Mouse (Mus musculus) left cerebral cortex, postnatal 4 days (tissue): ENCODE data around the gene Gsg1l. TPM values are rescaled to one million over a fixed set of nuclear protein-coding genes. Genes with fewer than 3 reads are reported as not detected.

Source experiments
- DNase-seq: peaks from one replicate; pipeline ENCODE4 v3.0.0-alpha.2; 2022
- intact Hi-C: fragments of 180-260 bp; cut with DNase I; formaldehyde crosslinking; loops from one replicate; pipeline ENCODE4 v1.15.1; 2025
- total RNA-seq, 2 experiments: library from RNA; stranded (reverse); gene quantifications; 2 replicates each; pipeline ENCODE4 v1.2.3; 2021

Gsg1l gene
- total RNA-seq, 2 experiments from 2014 or later: 16.4 to 19.2 TPM

DNA sequence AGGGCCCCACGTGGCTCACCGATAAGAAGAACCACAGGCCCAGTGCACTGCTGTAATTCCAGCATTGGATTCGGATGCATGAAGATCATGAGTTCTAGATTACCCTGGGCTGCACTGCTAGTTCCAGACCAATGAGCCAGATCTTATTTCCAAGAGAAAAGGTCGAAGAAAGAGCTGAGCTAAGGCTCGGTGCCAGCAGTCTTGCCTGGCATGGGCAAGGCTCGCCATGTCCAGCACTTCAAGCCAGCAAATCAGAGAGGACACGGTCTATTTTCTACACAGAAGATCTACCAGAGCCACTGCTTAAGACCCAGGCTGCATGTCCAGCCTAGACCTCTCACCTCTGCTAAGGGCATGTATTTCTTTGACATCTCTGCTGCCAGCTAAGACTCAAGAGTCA is 92.2 kb downstream of the Gsg1l start:
- DNase-seq: no peak
- intact Hi-C loops: no loop called here

DNA sequence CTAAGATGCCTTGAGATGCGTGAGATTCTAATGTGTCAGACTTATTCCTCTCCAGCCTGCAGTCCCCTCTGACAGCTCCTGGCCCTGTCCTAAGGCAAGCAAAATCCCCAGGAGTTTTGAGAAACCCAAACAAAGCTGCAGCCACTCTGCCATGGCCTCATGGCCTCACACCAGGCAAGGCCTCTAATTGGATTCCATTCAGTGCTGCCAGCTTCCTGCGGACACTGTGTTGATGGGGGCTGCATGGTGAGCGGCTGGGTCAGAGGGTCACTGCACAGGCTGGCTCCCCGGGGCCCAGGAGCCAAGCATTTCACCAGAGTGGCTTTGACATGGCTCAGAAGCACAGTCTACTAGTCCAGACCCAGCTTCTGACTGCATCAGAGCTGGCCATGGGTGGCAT is 92.7 kb downstream of the Gsg1l start:
- intact Hi-C loops: no loop called here
- no peak for DNase-seq

DNA sequence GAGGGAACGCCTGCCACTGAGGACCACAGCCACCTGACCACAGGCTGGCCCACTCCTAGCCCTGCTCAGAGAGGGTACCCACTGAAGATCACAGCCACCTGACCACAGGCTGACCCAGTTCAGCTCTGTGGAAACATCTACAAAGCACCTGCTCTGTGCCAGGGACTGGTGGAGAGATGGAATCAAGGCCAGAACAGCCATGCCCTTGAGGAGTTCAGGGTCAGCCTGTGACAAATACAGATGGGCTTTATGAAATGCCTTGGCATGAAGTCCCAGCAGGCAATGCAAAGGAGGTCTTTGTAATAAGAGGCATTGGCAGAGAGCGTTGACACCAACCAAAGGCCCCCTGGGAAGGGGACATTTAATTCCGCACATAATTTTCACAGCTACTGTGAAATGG is 93.9 kb downstream of the Gsg1l start:
- DNase-seq: no peak
- intact Hi-C loops: no loop called here

DNA sequence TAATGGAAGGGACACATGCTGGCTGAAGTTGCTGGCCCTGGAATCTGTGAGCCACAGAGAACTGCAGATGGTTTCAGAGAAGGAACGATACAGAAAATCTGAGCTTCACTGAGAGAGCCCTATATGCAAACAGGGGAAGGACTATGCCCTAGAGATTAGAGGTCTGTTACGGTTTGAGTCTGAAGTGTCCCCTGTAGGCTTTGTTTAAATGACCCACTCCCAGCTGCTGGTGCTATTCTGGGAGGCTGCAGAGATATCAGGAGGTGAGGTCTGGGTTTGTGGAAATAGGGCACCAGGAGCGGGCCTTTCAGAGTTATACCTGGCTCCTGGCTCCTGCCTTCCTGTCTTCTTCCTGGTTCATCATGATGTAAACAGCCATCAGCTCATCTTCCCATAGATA is 95.1 kb downstream of the Gsg1l start:
- DNase-seq: no peak
- intact Hi-C loops: no loop called here

DNA sequence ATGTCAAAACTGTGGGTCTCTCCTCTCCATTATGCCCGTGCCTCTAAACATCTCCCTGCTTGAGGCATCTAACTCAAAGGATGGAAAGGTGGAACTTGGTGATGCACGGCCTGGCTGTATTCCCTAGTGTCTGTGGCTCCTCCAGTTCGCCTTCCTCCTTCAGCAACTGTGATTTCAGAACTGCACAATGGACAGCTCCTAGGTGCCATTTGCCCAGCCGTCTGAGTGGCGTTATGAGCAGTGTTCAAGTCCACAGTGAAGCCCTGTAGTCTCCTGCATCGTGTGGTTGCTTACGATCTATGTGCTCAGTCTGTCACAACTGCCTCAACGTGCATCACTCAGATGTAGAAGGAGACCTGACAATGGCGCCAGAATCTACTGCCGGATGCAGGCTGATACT is 96.6 kb downstream of the Gsg1l start:
- intact Hi-C loops: no loop called here

DNA sequence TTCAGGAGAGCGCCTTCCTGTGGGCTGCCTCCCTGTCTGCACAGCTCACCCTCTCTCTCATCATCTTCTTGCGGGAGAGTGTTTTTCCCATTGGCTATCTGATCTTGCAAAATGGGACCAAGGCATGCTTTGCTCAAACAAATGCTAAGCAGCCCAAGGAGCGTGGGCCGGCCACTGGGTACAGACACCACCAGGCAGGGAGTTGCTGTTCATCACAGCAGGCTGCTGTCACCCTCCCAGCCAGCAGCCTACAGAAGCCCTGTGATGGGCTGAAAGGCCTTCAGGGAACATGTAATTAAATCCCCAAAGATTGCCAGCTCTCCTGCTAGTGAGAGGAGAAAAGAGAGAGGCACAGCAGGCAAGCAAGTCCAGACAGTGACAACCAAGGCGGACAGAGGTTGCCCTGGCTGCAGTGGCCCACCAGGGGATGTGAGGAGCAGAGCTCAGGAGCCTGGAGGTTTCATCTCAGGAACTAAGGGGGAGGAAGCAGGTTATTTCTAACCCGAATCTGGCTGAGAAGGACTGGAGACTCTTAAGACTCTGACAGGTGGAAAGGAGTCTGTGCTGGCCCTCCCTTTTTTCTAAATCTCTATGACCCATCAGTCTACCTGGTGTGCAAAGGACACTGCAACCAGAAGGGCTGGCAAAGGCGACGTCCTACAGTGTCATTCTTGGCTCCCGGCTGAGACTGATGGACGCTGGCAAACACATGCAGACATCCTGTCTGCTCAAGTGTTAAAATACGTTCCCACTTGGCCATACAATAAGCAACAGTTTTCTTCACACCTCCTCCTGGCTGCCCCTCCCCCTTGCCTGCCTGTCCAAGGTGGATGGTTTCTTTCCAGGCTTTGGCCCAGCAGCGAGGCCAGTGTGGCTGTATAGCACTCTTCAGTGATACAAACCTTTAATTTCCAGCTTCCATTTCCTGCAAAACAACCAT is 98.0 kb downstream of the Gsg1l start:
- DNase-seq: peak; percentile 39
- intact Hi-C loops: no loop called here

More for the DNA sequence above, 96.6 kb downstream of the Gsg1l start:
- DNase-seq: no peak

DNA sequence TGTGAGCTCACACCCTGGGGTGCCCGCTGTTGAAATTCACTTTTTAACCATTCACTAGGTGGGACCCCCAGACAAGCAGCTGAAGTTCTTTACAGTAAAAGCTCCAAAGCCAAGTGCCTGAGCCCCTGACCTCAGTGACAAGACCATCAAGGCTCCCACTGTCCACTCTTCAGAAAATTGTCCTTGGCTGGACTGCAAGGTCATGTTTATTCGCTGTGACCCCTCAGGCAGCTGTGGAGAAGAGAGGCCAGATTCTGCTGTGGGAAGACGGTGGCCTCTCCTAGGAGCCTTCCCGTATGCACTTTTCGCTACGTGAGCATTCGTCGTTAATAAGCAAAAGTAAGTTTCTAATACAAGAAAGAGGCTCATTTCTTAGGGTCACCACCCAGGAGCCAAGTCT is 102.6 kb downstream of the Gsg1l start:
- no peak for DNase-seq
- intact Hi-C loops: no loop called here

DNA sequence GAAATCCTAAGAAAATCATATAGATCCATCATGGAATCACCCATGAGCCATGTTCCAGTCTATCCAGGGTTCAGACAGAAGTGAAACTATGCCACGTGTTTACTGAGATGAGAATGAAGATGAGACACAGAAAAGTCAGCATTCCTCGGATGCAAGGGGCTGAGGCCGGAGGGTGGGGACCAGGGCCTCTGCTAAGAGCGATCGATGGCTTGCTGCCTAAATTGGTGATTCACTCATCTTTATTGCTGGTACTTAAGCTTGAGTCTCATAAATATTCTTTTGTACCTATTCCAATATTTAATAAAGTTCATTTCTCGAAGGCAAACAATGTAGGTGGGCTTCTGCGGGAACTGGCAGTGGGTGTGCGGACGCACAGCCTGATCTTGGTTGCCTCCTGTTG is 105.5 kb downstream of the Gsg1l start:
- no peak for DNase-seq
- intact Hi-C loops: no loop called here

DNA sequence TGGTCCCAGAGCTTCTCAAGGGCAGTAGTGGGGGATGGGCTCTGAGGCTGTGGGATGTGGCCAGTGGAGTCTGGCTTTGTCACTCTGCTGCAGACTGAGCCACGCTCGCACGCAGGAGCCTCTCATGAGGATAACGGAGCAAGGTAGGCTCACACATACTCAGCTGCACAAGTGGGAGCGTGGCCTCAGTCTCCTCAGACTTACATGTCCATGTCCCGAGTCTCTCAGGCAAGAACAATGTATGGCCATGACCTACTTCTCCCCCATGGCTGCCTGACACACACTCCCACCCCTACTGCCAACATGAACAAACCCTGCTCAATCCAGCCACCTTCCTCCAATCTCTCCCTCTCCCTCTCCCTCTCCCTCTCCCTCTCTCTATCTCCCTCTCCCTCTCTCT is 106.8 kb downstream of the Gsg1l start:
- DNase-seq: no peak
- intact Hi-C loops: no loop called here

DNA sequence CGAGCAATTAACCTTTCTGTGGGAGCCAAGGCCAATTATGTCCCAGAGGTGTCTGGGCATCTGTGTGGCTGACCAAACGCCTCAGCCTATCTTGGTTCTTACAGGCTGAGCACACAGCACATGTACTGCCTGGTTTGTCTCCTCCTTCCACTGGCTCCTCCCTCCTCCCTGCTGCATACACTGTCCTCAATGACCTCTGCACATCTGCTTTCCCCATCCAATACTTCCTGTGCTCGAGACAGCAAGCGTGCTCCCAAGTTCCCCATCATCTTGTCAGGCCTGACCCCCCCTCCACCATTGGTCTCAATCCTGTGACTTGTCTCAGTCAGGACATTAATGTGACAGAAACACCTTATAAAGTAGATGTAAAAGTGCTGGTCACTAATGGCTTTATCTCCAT is 108.3 kb downstream of the Gsg1l start:
- intact Hi-C loops: no loop called here

DNA sequence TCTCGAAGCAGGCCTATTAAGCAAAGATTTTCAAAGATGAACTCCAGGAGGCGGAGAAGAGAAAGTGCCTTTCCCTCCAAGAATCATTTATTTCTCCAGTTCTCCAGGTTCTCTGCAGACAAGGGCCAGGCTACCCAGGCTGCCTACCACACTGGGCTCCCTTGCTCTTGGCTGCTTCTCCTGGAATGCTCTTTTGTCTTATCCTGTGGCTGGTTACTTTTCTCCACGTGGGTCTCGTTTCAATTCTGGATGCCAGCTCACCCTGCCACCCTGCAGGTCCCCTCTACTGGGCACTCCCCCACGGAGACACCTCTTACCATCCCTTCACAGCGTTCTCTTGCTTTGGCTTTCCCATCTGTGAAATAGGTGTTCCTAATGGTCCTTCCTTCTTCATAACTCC is 109.4 kb downstream of the Gsg1l start:
- no peak for DNase-seq
- intact Hi-C loops: no loop called here

More for the DNA sequence above, 108.3 kb downstream of the Gsg1l start:
- DNase-seq: no peak

DNA sequence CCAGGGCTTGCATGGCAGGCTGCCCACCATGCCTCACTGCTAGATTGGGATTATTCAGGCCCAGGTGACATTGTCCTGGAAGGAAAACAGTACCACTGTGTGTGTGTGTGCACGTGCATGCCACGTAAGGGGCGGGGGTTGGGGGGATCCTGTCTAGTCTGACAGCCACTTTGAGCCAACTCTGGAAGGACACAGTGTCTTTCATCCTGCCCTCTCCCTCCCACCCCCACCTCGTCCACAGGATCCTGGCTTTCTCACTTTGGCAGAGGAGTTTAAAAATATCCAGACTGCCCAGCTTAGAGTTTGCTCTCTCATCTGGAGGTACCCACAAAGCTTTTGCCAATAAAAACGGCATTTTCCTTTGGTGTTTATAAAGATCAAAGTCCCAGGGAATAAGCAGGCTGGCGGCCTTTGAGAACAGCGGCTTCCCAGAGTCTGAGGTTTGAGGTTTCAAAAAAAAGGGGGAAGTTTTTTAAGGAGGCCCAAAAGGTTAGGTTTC is 110.0 kb downstream of the Gsg1l start:
- intact Hi-C loops: no loop called here
- no peak for DNase-seq

DNA sequence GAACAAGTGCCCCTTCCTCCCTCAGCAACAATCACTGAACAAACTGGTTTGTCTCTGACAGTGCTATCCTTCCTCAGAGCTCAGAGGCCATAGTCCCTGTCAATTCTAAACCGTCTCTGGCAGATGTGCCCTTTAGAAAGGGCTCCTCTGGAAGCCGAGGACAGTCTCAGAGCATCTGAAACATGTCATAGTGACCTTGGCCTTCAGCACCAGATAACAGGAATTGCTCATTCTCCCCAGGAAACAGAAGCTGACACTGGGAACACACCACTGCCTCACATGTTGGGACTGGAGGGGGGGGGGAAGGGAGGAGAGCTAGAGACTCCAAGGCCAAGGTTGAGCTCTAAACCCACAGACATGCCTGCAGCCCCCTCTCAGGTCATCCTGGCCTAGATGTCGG is 113.1 kb downstream of the Gsg1l start:
- DNase-seq: no peak
- intact Hi-C loops: no loop called here

DNA sequence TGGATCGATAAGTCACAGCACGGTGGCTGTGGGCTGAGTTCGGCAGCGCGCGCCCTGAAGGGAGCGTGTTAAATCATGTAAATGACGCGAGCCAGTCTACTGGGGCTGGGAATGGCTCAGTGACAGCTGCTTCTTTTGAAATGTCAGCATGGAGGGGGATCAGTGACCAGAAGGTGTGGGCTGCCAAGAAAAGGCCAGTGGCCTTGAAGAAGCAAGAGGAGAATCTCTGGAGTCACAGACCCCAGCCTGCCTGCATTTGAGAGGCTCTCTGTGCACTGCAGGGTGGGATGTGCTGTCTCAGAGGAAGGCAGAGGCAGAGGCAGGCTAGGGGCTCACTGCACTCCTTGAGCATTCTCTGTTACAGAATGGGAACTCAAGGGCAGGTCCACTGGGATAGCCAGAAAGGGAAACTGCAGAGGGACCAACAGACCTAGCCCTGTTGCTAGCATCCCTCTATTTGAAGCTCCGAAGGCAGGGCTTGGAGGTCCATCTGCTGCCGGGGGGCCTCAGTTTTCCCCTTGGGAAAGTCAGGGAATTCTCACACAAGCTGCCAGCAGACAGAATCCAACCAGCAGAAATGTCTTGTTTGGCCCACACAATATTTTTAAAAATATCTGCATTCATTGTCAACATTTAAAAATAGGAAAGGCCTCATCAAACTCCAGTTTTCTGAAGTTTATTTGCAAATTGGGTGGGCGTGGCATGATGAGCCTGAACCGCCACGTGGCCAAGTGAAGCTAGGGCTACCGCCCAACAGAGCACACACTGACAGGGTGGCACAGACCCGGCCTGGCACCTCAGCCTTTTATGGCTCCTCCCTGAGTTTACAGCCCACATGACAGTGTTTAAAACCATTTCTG is 115.6 kb downstream of the Gsg1l start:
- intact Hi-C loops: no loop called here
- peak; percentile 60 for DNase-seq

DNA sequence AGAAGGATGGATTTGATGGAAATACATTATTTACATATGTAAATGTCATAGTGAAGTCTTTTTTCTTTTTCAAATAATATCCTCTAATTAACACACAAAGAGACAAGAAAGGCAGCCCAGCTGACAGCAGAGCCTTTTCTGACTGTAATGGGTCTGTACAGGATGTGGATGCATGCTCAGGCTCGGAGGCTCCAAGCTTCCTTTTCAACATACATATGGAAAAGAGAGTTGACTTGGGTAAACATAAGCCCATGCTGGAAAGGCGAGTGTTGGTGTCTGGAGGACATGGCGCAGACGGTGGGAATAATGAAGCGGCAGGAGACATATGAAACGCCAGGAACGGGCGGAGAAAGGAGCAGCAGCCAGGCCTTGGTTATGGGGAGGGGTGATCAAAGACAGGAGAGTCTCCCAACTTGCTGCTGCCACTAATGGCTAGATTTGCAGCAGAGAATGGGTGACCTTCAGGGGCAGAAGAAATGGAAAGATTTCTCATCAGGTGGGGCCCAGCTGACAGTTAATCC is 118.1 kb downstream of the Gsg1l start:
- no peak for DNase-seq
- intact Hi-C loops: no loop called here

DNA sequence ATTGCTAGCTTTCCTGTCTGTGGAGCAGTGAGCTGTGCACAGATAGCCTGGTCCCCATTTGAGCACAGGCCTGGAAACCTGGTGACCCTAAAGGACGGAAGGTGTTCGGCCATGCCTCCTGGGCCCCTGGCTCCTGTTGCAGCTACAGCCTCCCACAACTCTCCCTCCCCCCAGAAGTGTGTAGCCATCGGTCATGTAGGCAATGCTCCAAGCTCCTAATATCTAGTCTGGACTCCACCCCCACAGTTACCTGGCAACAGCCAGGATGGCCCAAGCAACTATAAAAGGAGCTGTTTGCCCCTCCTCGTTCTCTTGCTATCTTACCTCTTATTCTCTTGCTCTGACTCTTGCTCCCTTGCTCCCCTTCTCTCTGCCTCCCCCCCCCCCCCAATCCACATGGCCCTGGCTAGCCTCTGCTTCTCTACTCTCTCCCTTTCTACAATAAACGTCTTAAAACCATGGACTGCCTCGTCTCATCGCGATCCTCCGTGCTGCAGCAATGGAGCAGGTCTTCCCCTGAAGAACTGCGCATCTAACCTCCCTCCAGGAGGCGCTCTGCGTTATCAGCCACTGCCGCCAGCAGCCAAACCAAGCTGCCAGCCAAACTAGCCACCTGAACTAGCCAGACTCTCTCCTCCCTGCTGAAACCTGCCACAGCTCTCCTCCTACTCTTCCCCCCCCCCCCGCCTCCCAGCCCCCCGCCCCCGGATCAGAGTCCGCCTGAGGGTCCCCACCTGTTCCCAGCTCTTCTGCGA is 122.7 kb downstream of the Gsg1l start:
- DNase-seq: no peak
- intact Hi-C loops: no loop called here

DNA sequence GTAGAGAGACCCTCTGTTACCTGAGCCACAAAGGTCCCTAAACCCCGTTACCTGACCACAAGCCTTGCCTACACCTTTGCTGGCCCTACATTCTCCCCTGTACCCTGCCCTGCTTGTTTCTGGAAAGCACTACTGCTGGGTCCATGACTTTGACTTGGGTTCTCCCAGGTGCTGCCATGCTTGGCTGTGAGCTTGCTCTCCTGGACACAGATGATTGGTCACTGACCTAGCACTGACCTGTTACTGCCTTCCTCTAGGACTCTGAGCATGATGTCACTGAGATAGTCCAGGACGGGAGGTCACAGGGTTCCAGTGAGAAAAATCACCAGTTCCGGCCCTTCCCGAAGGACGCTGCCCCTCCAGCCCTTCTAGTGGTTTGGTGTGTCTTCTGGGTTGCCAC is 123.4 kb downstream of the Gsg1l start:
- intact Hi-C loops: no loop called here
- no peak for DNase-seq

DNA sequence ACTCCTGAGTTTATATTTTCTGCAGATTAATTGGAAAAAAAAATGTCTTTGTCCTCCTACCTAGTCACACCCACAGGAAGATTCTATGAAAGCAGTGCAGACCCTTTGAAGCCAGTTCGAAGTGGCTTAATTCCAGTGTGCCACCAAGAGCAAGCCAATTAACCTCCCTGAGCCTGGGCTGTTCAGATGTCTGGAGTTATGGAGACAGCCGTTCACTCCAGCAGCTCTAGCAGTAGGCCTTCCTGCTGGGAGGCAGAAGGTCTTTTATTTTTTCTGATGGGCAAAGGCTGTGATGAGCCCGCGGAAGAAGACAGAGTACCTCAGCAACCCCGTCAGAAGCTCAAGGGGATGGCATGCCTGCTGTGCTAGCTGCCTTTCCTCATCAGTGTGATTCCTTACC is 127.2 kb downstream of the Gsg1l start:
- intact Hi-C loops: no loop called here
- peak; percentile 46 for DNase-seq

DNA sequence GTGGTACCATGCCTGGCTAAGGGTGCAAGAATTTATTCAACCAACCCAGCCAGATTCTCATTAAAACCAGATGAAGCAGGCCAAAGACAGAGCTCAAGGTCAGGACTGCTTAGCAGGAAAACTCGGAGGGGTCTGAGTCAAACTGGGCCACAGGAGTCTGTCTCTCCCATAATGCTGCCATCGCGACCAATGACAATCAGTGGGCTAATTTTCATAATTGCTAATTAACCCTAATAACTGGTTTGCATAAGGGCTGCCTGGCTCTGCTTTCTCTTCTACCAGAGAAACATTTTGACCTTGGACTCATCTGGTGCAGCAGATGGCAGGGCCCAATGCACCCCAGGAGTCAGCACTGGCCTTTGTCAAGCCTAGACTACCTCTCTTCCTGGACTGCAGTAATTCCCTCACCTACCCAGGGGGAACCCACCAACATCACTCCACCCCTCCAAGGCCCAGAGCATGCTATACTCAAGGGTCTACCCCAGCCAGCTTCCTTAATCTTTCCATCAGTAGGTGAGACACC is 127.8 kb downstream of the Gsg1l start:
- intact Hi-C loops: no loop called here
- DNase-seq: peak; percentile 48

DNA sequence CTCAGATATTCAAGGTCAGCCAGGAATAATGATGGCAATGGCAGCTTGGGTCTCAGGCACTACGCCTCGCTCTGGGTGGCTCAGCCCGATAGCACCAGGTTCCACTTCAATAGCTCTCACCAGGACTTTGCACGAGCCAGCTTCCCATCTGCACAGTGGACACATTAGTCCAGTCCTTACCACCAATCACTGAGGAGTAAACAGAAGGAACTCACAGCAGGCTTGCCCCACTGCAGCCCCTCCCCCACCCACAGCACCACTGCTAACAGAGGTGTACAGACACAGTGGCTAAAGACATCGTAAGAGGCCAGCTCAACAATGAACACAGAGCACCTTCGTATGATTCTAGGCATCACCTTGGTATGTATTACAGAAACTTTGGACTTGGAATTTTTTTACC is 128.4 kb downstream of the Gsg1l start:
- peak; percentile 48 for DNase-seq
- intact Hi-C loops: no loop called here
